Mouse (Mus musculus): ENCODE results near the gene Tuba1a. TPM values are rescaled to one million over a fixed set of nuclear protein-coding genes. Genes with fewer than 3 reads are reported as not detected.

The Tuba1a gene
- polyA plus RNA-seq, 1 experiment from 2014 or later, result 945 TPM

GRCm38 (mm10) chr15:98949607-98949892 is 4.0 kb downstream of the Tuba1a start:
- Histone ChIP-seq H3K36me3 (ENCODE audit: insufficient read depth, low read length) (peaks cover 4% of the 10 kb centered on the region; the same call in 1 of the 2 replicates), H3K27me3 (replicated peaks; ENCODE audit: insufficient read depth, low read length) (no peaks in the 10 kb centered on the region), H3K4me2 (replicated peaks; ENCODE audit: low read depth, low read length) (no peak overlapping the region), H3K9me3 (ENCODE audit: low read length) (no peaks in the 10 kb centered on the region), H3K27ac (ENCODE audit: low read length) (no peak overlapping the region), H3K4me1 (ENCODE audit: insufficient read depth, low read depth, low read length) (no peaks in the 10 kb centered on the region), H3K4me3 (ENCODE audit: low read depth, low read length) (no peak overlapping the region), H3K9ac (replicated peaks; ENCODE audit: low read depth) (no peak overlapping the region)
- no peak for ATAC-seq
- no peak for DNase-seq (ENCODE audit: low spot score)
- TF ChIP-seq CTCF (IDR thresholded peaks at IDR 0.05) (no peak), EP300 (IDR thresholded peaks at IDR 0.05) (no peak)
- WGBS, result 72% methylated on average over 3 of the region's 3 CpGs

- TF ChIP-seq EP300 (IDR thresholded peaks at IDR 0.05) (no peak), CTCF (IDR thresholded peaks at IDR 0.05) (no peak; the same call in 1 of the 2 replicates)
- H3K4me1 ChIP-seq (ENCODE audit: insufficient read depth, low read depth, low read length), result no peaks in the 10 kb centered on the region
- no peaks in the 10 kb centered on the region for H3K27me3 ChIP-seq (replicated peaks; ENCODE audit: insufficient read depth, low read length)
- no peak overlapping the region for H3K9ac ChIP-seq (replicated peaks; ENCODE audit: low read depth)
- peaks cover 4% of the 10 kb centered on the region; the same call in 1 of the 2 replicates for H3K36me3 ChIP-seq (ENCODE audit: insufficient read depth, low read length)
- H3K27ac ChIP-seq (ENCODE audit: low read length), result no peak overlapping the region
- H3K4me2 ChIP-seq (replicated peaks; ENCODE audit: low read depth, low read length), result no peak overlapping the region
- ATAC-seq (no peak), DNase-seq (ENCODE audit: low spot score) (no peak)
- WGBS, result 75% methylated on average over 6 of the region's 6 CpGs
- H3K9me3 ChIP-seq (ENCODE audit: low read length), result no peaks in the 10 kb centered on the region
- no peak overlapping the region for H3K4me3 ChIP-seq (ENCODE audit: low read depth, low read length)
Measured at GRCm38 (mm10) chr15:98948857-98949606, 4.5 kb downstream of the Tuba1a start.

GRCm38 (mm10) chr15:98948382-98948781 is 5.1 kb downstream of the Tuba1a start:
- Histone ChIP-seq H3K4me1 (ENCODE audit: insufficient read depth, low read depth, low read length) (no peaks in the 10 kb centered on the region), H3K9ac (replicated peaks; ENCODE audit: low read depth) (no peak overlapping the region), H3K27me3 (replicated peaks; ENCODE audit: insufficient read depth, low read length) (no peaks in the 10 kb centered on the region), H3K4me2 (replicated peaks; ENCODE audit: low read depth, low read length) (no peak overlapping the region), H3K9me3 (ENCODE audit: low read length) (no peaks in the 10 kb centered on the region), H3K27ac (ENCODE audit: low read length) (no peak overlapping the region), H3K4me3 (ENCODE audit: low read depth, low read length) (no peak overlapping the region), H3K36me3 (ENCODE audit: insufficient read depth, low read length) (peaks cover 4% of the 10 kb centered on the region; the same call in 1 of the 2 replicates)
- ATAC-seq (no peak), DNase-seq (ENCODE audit: low spot score) (no peak)
- TF ChIP-seq CTCF (IDR thresholded peaks at IDR 0.05) (no peak), EP300 (IDR thresholded peaks at IDR 0.05) (no peak)

GRCm38 (mm10) chr15:98947884-98948283 is 5.6 kb downstream of the Tuba1a start:
- ATAC-seq, result no peak
- H3K4me1 ChIP-seq (ENCODE audit: insufficient read depth, low read depth, low read length), result no peaks in the 10 kb centered on the region
- no peak overlapping the region for H3K4me2 ChIP-seq (replicated peaks; ENCODE audit: low read depth, low read length)
- no peaks in the 10 kb centered on the region for H3K9me3 ChIP-seq (ENCODE audit: low read length)
- WGBS, result 44% methylated on average over 3 of the region's 3 CpGs
- H3K36me3 ChIP-seq (ENCODE audit: insufficient read depth, low read length), result peaks cover 4% of the 10 kb centered on the region; the same call in 1 of the 2 replicates
- no peak overlapping the region for H3K27ac ChIP-seq (ENCODE audit: low read length)
- DNase-seq (ENCODE audit: low spot score), result no peak
- H3K9ac ChIP-seq (replicated peaks; ENCODE audit: low read depth), result no peak overlapping the region
- H3K4me3 ChIP-seq (ENCODE audit: low read depth, low read length), result no peak overlapping the region
- no peaks in the 10 kb centered on the region for H3K27me3 ChIP-seq (replicated peaks; ENCODE audit: insufficient read depth, low read length)
- no peak for TF ChIP-seq CTCF (IDR thresholded peaks at IDR 0.05)
- TF ChIP-seq EP300 (IDR thresholded peaks at IDR 0.05), result no peak

GRCm38 (mm10) chr15:98943133-98943532 is 10.4 kb downstream of the Tuba1a start:
- no peak for TF ChIP-seq EP300 (IDR thresholded peaks at IDR 0.05)
- TF ChIP-seq CTCF (IDR thresholded peaks at IDR 0.05), result no peak
- 58% methylated on average over 4 of the region's 4 CpGs for WGBS

GRCm38 (mm10) chr15:98942081-98942480 is 11.4 kb downstream of the Tuba1a start:
- 72% methylated on average over 4 of the region's 4 CpGs for WGBS
- H3K9me3 ChIP-seq (ENCODE audit: low read length), result no peaks in the 10 kb centered on the region
- ATAC-seq (no peak), DNase-seq (ENCODE audit: low spot score) (no peak)
- H3K27me3 ChIP-seq (replicated peaks; ENCODE audit: insufficient read depth, low read length), result no peaks in the 10 kb centered on the region
- H3K4me2 ChIP-seq (replicated peaks; ENCODE audit: low read depth, low read length), result no peak overlapping the region
- no peaks in the 10 kb centered on the region for H3K36me3 ChIP-seq (ENCODE audit: insufficient read depth, low read length)
- H3K4me1 ChIP-seq (ENCODE audit: insufficient read depth, low read depth, low read length), result no peaks in the 10 kb centered on the region
- no peak overlapping the region for H3K27ac ChIP-seq (ENCODE audit: low read length)
- no peak overlapping the region for H3K4me3 ChIP-seq (ENCODE audit: low read depth, low read length)
- TF ChIP-seq CTCF (IDR thresholded peaks at IDR 0.05) (no peak), EP300 (IDR thresholded peaks at IDR 0.05) (no peak)
- H3K9ac ChIP-seq (replicated peaks; ENCODE audit: low read depth), result no peak overlapping the region

More at GRCm38 (mm10) chr15:98943133-98943532, 10.4 kb downstream of the Tuba1a start:
- H3K4me3 ChIP-seq (ENCODE audit: low read depth, low read length), result no peak overlapping the region
- ATAC-seq (no peak), DNase-seq (ENCODE audit: low spot score) (no peak)
- H3K36me3 ChIP-seq (ENCODE audit: insufficient read depth, low read length), result no peaks in the 10 kb centered on the region
- H3K4me1 ChIP-seq (ENCODE audit: insufficient read depth, low read depth, low read length), result no peaks in the 10 kb centered on the region
- no peak overlapping the region for H3K4me2 ChIP-seq (replicated peaks; ENCODE audit: low read depth, low read length)
- H3K9ac ChIP-seq (replicated peaks; ENCODE audit: low read depth), result no peak overlapping the region
- H3K9me3 ChIP-seq (ENCODE audit: low read length), result no peaks in the 10 kb centered on the region
- no peak overlapping the region for H3K27ac ChIP-seq (ENCODE audit: low read length)
- no peaks in the 10 kb centered on the region for H3K27me3 ChIP-seq (replicated peaks; ENCODE audit: insufficient read depth, low read length)

All from lung, postnatal 0 days (tissue).